Mouse (Mus musculus) heart, postnatal 0 days (tissue): Measurements from ENCODE around the gene Ankrd17. TPM values are rescaled to one million over a fixed set of nuclear protein-coding genes. Genes with fewer than 3 reads are reported as not detected.

Experiments
- ATAC-seq: fragments of 200-750 bp; cut with Nextera tagmentation; 2 replicates; pipeline ENCODE4 v1.8.0; 2017; ENCODE audit warnings: low read depth, moderate number of reproducible peaks, moderate library complexity; ENCODE audit not compliant: insufficient read depth
- DNase-seq: peaks from one replicate; pipeline ENCODE4 v3.0.0-alpha.2; 2016; ENCODE audit warnings: low spot score
- H3K27ac ChIP-seq: fragments of 300-500 bp; sonication (generic); 2 replicates; pipeline ENCODE4 v1.5.1; 2014; ENCODE audit warnings: low read depth, mild to moderate bottlenecking
- H3K27me3 ChIP-seq: fragments of 300-500 bp; sonication (generic); 2 replicates; pipeline ENCODE4 v1.6.1; 2014; ENCODE audit warnings: low read length, mixed read lengths; ENCODE audit not compliant: control insufficient read depth, insufficient read depth
- H3K36me3 ChIP-seq: fragments of 300-500 bp; sonication (generic); replicated peaks from 2 replicates; pipeline ENCODE4 v1.6.1; 2014; ENCODE audit warnings: low read length, mixed read lengths; ENCODE audit not compliant: control insufficient read depth, insufficient read depth
- H3K4me1 ChIP-seq: fragments of 300-500 bp; sonication (generic); 2 replicates; pipeline ENCODE4 v1.6.1; 2014; ENCODE audit warnings: antibody characterized with exemption; ENCODE audit not compliant: control insufficient read depth, insufficient read depth
- H3K4me2 ChIP-seq: fragments of 300-500 bp; sonication (generic); 2 replicates; pipeline ENCODE4 v1.6.1; 2014; ENCODE audit warnings: low read depth, mild to moderate bottlenecking, low read length, moderate library complexity
- H3K4me3 ChIP-seq: fragments of 300-500 bp; sonication (generic); 2 replicates; pipeline ENCODE4 v1.5.1; 2014; ENCODE audit warnings: low read depth, low read length
- H3K9ac ChIP-seq: fragments of 300-500 bp; sonication (generic); replicated peaks from 2 replicates; pipeline ENCODE4 v1.6.1; 2014; ENCODE audit warnings: low read depth, low read length, mixed read lengths
- H3K9me3 ChIP-seq: fragments of 300-500 bp; sonication (generic); replicated peaks from 2 replicates; pipeline ENCODE4 v1.6.1; 2016; ENCODE audit warnings: low read length; ENCODE audit not compliant: control insufficient read depth
- CTCF ChIP-seq: IDR thresholded peaks from 2 replicates; pipeline ENCODE4 v1.5.1; 2016; ENCODE audit warnings: antibody characterized with exemption, control low read depth, low read depth
- EP300 ChIP-seq: IDR thresholded peaks from 2 replicates; pipeline ENCODE4 v1.6.1; 2016; ENCODE audit warnings: antibody characterized with exemption, low read depth
- WGBS: fragments of 180-500 bp; shearing (Covaris S2); extraction: QIAGEN DNeasy Blood & Tissue Kit; methylation state at CpG from one replicate; pipeline ENCODE4 v1.1.7; 2014; 5-methylcytosine and 5-hydroxymethylcytosine counted together
- polyA plus RNA-seq: library from polyadenylated mRNA; unstranded; fragments of >200 nt; fragmentation: Nextera tagmentation; extraction: Ambion mirVana; gene quantifications from 2 replicates; pipeline ENCODE4 v1.2.1, GENCODE M21; 2015
- total RNA-seq: library from RNA; depleted of rRNA; stranded (reverse); fragments of >200 nt; gene quantifications from 2 replicates; pipeline ENCODE4 v1.2.3, GENCODE M21; 2014; ENCODE audit warnings: low replicate concordance

Ankrd17 gene
- total and polyA plus RNA-seq, 2 experiments from 2014 or later: 13.0 to 49.0 TPM

GRCm38 (mm10) chr5:90394322-90394721, 27.9 kb upstream of the Ankrd17 start:
- DNase-seq (no peak), ATAC-seq (no peak)
- no peaks in the 10 kb centered on the region for H3K27me3 ChIP-seq
- no peak overlapping the region for H3K9ac ChIP-seq
- H3K4me1 ChIP-seq: no peaks in the 10 kb centered on the region
- no peak overlapping the region for H3K27ac ChIP-seq
- no peak overlapping the region for H3K4me3 ChIP-seq
- WGBS: 62% methylated on average over 4 of the region's 4 CpGs
- TF ChIP-seq EP300 (no peak), CTCF (no peak)
- no peak overlapping the region for H3K4me2 ChIP-seq
- H3K9me3 ChIP-seq: no peaks in the 10 kb centered on the region
- H3K36me3 ChIP-seq: no peaks in the 10 kb centered on the region

GRCm38 (mm10) chr5:90393764-90394163, 27.4 kb upstream of the Ankrd17 start:
- no peaks in the 10 kb centered on the region for H3K36me3 ChIP-seq
- no peak overlapping the region for H3K4me2 ChIP-seq
- H3K27me3 ChIP-seq: no peaks in the 10 kb centered on the region
- no peak for DNase-seq
- H3K9me3 ChIP-seq: no peaks in the 10 kb centered on the region
- whole genome bisulfite sequencing: 48% methylated on average over 5 of the region's 5 CpGs
- H3K4me1 ChIP-seq: no peaks in the 10 kb centered on the region
- no peak for ATAC-seq
- no peak overlapping the region for H3K4me3 ChIP-seq
- no peak for TF ChIP-seq EP300
- no peak for TF ChIP-seq CTCF
- H3K27ac ChIP-seq: no peak overlapping the region
- no peak overlapping the region for H3K9ac ChIP-seq

- H3K4me1 ChIP-seq: no peaks in the 10 kb centered on the region
- WGBS: 38% methylated on average over 1 of the region's 1 CpGs
- H3K9me3 ChIP-seq: no peaks in the 10 kb centered on the region
- H3K9ac ChIP-seq: no peak overlapping the region
- no peak overlapping the region for H3K27ac ChIP-seq
- H3K4me2 ChIP-seq: no peak overlapping the region
- no peaks in the 10 kb centered on the region for H3K27me3 ChIP-seq
- no peaks in the 10 kb centered on the region for H3K36me3 ChIP-seq
- DNase-seq (no peak), ATAC-seq (no peak)
- TF ChIP-seq EP300 (no peak), CTCF (no peak; the same call in 1 of the 2 replicates)
- H3K4me3 ChIP-seq: no peak overlapping the region
These were observed 16.7 kb upstream of the Ankrd17 start for GRCm38 (mm10) chr5:90383080-90383479.

GRCm38 (mm10) chr5:90381458-90381857, 15.1 kb upstream of the Ankrd17 start:
- Histone ChIP-seq H3K36me3 (no peaks in the 10 kb centered on the region), H3K4me2 (no peak overlapping the region), H3K4me3 (no peak overlapping the region), H3K9me3 (no peaks in the 10 kb centered on the region), H3K27ac (no peak overlapping the region), H3K27me3 (no peaks in the 10 kb centered on the region), H3K9ac (no peak overlapping the region), H3K4me1 (no peaks in the 10 kb centered on the region)
- peak; percentile 39; the same call in 1 of the 2 replicates for ATAC-seq
- peak; percentile 52 for DNase-seq
- TF ChIP-seq CTCF (no peak), EP300 (no peak)
- 24% methylated on average over 4 of the region's 4 CpGs for WGBS

GRCm38 (mm10) chr5:90373708-90374107, 7.3 kb upstream of the Ankrd17 start:
- WGBS: 85% methylated on average over 4 of the region's 4 CpGs
- ATAC-seq: no peak
- H3K9ac ChIP-seq: no peak overlapping the region
- H3K4me1 ChIP-seq: no peaks in the 10 kb centered on the region
- H3K9me3 ChIP-seq: no peaks in the 10 kb centered on the region
- H3K36me3 ChIP-seq: no peaks in the 10 kb centered on the region
- DNase-seq: no peak
- H3K27ac ChIP-seq: no peak overlapping the region
- H3K4me2 ChIP-seq: no peak overlapping the region
- no peak overlapping the region for H3K4me3 ChIP-seq
- no peaks in the 10 kb centered on the region for H3K27me3 ChIP-seq
- TF ChIP-seq CTCF (no peak), EP300 (no peak)

- no peak overlapping the region for H3K4me3 ChIP-seq
- TF ChIP-seq CTCF: no peak
- TF ChIP-seq EP300: no peak
- H3K36me3 ChIP-seq: no peaks in the 10 kb centered on the region
- no peaks in the 10 kb centered on the region for H3K9me3 ChIP-seq
- no peak overlapping the region for H3K9ac ChIP-seq
- H3K27me3 ChIP-seq: no peaks in the 10 kb centered on the region
- H3K27ac ChIP-seq: no peak overlapping the region
- ATAC-seq: no peak
- WGBS: 75% methylated on average over 5 of the region's 5 CpGs
- no peak overlapping the region for H3K4me2 ChIP-seq
- peaks cover 8% of the 10 kb centered on the region; the same call in 1 of the 2 replicates for H3K4me1 ChIP-seq
- no peak for DNase-seq
These were observed 4.0 kb upstream of the Ankrd17 start for GRCm38 (mm10) chr5:90370401-90370800.
